Mouse (Mus musculus): Measurements from ENCODE around the gene Tmem80.

The Tmem80 gene

GRCm38 (mm10) chr7:141324686-141325085 lies 2.9 kb upstream of the Tmem80 start:
- DNase-seq (ENCODE audit: low spot score in 2 of 2), result no peak

- peak; percentile 17 to 29 for DNase-seq (ENCODE audit: low spot score in 2 of 2)
Observed at GRCm38 (mm10) chr7:141326546-141327446, 743 bp upstream of the Tmem80 start.

DNA sequence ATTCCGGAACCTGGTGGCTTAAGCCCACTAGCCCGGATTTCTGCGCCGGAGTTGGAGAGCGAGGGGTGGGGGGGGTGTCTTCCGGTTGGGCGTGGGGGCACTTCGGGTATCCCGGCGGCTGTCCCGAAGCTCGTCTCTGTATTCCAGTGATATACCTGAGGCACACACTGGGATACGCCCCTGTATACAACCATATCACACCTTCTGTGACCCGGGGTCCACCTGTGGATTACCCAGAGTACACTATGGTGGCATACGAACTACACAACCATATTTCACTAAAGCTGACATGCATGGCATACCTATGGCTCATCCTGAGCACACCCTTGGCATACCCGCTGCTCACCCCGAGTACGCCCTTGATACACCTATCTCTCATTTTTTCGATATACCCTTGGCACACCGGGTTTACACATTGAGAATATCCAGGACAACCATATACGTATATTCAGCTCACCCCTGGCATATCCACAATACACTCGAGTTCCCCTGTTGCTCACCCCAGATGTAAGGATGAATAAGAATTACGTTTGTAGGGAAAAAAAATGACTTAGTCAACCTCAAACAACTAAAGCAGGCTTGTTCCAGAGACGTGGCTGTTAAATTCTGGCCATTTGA lies 943 bp downstream of the Tmem80 start:
- DNase-seq (ENCODE audit: low spot score in 2 of 2), result no peak

GRCm38 (mm10) chr7:141330706-141331105 lies 3.2 kb downstream of the Tmem80 start:
- DNase-seq (ENCODE audit: low spot score in 2 of 2), result no peak

GRCm38 (mm10) chr7:141331990-141332389 lies 4.5 kb downstream of the Tmem80 start:
- no peak for DNase-seq (ENCODE audit: low spot score in 2 of 2)

GRCm38 (mm10) chr7:141335044-141335579 lies 7.6 kb downstream of the Tmem80 start:
- no peak for DNase-seq (ENCODE audit: low spot score in 2 of 2)

- DNase-seq (ENCODE audit: low spot score in 2 of 2), result no peak
Observed at GRCm38 (mm10) chr7:141335682-141336081, 8.1 kb downstream of the Tmem80 start.

- DNase-seq (ENCODE audit: low spot score in 2 of 2), result no peak
Observed at GRCm38 (mm10) chr7:141336296-141336695, 8.8 kb downstream of the Tmem80 start.

- no peak for DNase-seq (ENCODE audit: low spot score in 2 of 2)
Observed at GRCm38 (mm10) chr7:141337716-141338416, 10.3 kb downstream of the Tmem80 start.

DNA sequence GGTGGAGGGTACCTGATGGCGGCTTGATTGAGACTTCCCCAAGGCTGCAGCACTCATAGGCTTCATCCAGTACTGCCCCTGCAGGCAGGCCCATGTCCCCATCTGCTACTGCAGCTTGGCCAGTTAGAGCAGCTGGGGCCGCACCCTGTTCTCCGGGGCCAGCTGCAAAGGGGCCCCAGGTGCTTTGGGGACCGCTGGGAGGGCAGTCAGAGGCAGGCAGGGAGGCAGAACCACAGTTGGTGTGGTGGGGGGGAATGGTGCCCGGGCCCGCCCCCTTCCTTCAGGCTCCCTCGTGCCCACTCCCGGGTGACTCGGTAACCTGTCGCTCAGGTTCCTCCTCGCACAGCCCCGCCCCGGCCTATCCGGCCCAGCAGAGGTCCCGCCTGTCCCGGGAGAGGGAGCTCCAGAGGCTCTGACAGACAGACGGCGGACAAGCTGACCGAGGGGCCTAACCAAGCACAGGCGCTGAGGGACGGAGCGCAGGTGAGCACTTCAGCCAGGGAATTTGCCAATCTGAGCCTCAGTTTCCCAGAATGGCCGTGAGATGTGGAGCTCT lies 11.1 kb downstream of the Tmem80 start, which contains the start of gene Eps8l2:
Eps8l2 (plus strand) TSS at position 305 of the 556 bp plus-strand sequence.
- DNase-seq (ENCODE audit: low spot score in 2 of 2), result peak; percentile 32 to 36

GRCm38 (mm10) chr7:141339215-141339920 lies 11.8 kb downstream of the Tmem80 start:
- no peak for DNase-seq (ENCODE audit: low spot score in 2 of 2)

- DNase-seq (ENCODE audit: low spot score in 2 of 2), result no peak
Observed at GRCm38 (mm10) chr7:141340023-141340422, 12.5 kb downstream of the Tmem80 start.

DNA sequence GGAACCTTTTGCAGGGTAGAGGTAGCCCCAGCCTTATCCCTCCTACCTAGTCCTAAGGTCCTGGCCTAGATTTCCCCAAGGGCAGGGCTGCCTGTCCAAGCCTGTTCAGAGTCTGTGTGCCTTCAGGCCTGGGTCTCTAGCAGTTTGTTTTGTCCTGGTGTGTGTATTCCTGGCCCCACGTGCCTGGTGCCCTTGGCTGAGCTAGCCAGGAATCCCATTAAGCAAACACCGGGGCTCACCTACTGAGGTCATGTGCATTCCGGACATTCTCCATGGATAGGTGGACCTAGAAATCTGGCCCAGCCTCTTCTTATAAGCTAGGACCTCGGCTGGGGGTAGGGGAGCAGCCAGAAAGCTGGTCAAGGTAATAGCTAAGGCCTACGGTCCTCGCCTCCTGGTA lies 12.9 kb downstream of the Tmem80 start:
- DNase-seq (ENCODE audit: low spot score in 2 of 2), result no peak

- DNase-seq (ENCODE audit: low spot score in 2 of 2), result no peak
Observed at GRCm38 (mm10) chr7:141341689-141342226, 14.2 kb downstream of the Tmem80 start.

- no peak for DNase-seq (ENCODE audit: low spot score in 2 of 2)
Observed at GRCm38 (mm10) chr7:141343230-141343629, 15.7 kb downstream of the Tmem80 start.

DNA sequence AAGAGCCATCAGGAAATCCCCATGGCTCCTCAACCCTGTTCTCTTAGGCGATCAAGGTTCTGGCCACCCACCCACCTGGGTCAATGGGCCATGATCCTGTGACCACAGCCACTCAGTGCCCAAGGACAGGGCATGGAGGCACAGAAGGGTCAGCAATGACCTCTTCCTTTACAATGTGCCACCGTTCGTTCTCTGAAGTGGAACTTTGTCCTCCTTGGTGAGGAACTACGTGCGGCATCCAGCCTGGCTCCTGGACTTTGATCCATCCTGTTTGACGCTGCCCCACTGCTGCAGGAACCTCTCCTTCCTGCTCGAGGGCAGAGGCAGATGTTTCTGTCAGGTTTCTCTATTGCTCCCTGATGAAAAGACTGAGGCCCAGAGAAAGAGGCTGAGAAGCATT lies 16.2 kb downstream of the Tmem80 start:
- no peak for DNase-seq (ENCODE audit: low spot score in 2 of 2)

DNA sequence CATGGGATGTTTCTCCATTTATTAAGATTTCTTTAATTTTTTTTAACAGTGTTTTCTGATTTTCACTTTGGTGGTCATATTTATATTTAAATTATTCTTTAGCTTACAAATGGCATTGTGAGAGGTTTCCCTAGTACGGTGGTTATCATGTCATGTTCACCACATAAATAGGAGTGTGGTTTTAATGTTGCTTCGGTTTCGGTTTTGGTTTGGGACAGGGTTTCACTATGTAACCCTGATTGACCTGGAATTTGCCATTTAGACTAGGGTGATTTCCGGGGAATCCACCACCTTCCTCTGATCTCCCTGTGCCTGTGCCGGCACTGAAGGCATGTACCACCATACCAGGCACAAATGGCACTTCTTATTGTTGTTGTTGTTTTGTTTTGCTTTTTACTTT lies 17.2 kb downstream of the Tmem80 start:
- DNase-seq (ENCODE audit: low spot score in 2 of 2), result no peak

GRCm38 (mm10) chr7:141351061-141351460 lies 23.5 kb downstream of the Tmem80 start:
- DNase-seq (ENCODE audit: low spot score in 2 of 2), result no peak

GRCm38 (mm10) chr7:141355051-141355450 lies 27.5 kb downstream of the Tmem80 start:
- no peak for DNase-seq (ENCODE audit: low spot score in 2 of 2)

DNA sequence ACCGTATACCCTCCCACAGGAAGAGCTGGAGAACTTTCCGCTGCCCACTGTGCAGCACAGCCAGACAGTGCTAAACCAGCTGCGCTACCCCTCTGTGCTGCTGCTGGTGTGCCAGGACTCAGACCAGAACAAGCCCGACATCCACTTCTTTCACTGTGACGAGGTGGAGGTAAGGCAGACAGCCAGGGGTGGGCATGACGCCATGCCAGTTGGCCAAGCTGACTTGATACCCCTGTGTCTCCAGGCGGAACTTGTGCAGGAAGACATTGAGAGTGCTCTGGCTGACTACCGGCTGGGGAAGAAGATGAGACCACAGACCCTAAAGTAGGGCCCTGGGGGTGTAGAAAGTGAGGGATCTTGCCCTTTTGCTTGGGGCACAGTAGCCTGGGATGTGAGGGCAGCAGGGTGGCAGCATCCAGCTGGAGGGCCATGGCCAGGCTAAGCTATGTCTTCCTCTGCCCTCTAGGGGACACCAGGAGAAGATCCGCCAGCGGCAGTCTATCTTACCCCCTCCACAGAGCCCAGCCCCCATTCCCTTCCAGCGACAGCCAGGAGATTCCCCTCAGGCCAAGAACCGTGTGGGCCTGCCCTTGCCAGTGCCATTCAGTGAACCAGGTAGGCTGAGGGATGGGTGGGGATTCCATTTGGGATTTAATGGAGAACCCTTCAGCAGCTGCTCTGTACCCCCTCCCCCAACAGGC lies 28.2 kb downstream of the Tmem80 start:
- no peak for DNase-seq (ENCODE audit: low spot score in 2 of 2)

Data from spleen, postnatal 36 days (tissue).